Mouse (Mus musculus) adrenal gland, adult 18-20 months (tissue): ENCODE measurements around the gene Gm12394. TPM values are rescaled to one million over a fixed set of nuclear protein-coding genes. Genes with fewer than 3 reads are reported as not detected.
A peak's percentile ranks its signal among the peaks of the same experiment; 100 is the strongest.
"Not testable (repeated sequence)": the region's sequence is repeated elsewhere in the genome, so short reads cannot be mapped to it uniquely, and the experiment has no call there.

Experiments used
- DNase-seq, 2 experiments: peaks; one replicate each; pipeline ENCODE4 v3.0.0; 2021 to 2022; ENCODE audit warnings: low spot score in 2 of 2
- long read RNA-seq, 2 experiments: library from polyadenylated mRNA; stranded (forward); transcript quantifications; one replicate each; pipeline ENCODE4 v2.0.0; 2021
- total RNA-seq, 2 experiments: library from RNA; stranded (reverse); gene quantifications; 1 replicate in 1 of 2; 2 replicates in 1 of 2; pipeline ENCODE4 v1.2.3; 2021

The Gm12394 gene
- under 1 TPM in 1 of 2 experiments, not detected in 1; 0.27 TPM for total RNA-seq
- long read RNA-seq, experiment 1, result 0 reads
- long read RNA-seq, experiment 2, result 0 reads

GRCm38 (mm10) chr4:42856671-42857070, at the start of gene Gm12394:
Gene Gm12394, minus strand, starts transcription at chr4:42856771.
- DNase-seq, result not testable (repeated sequence)

DNA sequence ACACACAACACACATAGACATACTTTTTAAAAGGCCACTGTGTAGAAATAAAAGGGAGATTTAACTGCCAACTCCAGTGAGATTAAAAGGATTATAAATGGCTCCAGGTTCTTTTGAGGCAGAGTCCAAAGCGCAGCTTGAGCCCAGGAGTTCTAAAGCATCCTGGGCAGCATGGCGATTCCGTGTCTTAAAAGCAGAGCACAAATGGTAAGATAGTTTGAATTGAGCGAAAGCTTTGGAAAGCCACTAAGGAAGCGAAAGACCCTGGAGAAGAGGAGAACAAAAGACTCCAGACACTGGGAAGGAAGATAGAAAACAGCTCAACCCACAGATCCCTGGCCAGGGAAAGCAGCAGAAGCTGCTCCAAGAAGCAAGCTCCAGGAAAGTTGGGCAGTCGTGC, 48.4 kb upstream of the Gm12394 start:
- no peak for DNase-seq

DNA sequence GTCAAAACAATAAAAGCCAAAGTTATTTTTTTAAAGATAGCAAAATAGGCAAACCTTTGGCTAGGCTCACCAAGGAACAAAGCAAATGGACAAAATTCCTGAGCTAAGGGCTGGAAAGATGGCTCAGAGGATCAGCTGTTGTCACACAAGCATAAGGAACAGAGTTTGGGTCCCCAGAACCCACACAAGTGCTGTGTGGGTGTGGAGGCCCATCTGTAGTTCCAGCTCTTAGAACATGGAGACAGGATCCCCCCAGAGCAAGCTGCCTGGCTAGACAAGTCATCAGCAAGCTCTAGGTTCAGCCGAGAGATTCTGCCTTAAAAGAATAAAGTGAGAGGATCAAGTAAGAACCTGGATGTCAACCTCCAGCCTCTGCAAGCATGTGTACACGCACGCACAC, 48.0 kb upstream of the Gm12394 start:
- DNase-seq, result no peak

DNA sequence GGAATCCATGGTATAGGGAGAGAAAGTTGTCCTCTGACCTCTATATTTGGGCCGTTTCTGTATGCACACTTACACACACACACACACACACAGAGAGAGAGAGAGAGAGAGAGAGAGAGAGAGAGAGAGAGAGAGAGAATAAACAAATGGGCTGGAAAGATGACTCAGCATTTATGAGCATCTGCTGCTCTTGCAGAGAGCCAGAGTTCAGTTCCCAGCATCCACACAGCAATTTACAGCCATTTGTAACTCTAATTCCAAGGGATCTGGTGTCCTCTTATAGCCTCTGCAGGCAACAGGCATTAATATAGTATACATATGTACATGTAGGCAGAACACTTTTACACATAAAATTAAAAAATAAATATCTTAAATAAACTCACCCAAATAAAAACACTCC, 47.4 kb upstream of the Gm12394 start:
- DNase-seq, result no peak

DNA sequence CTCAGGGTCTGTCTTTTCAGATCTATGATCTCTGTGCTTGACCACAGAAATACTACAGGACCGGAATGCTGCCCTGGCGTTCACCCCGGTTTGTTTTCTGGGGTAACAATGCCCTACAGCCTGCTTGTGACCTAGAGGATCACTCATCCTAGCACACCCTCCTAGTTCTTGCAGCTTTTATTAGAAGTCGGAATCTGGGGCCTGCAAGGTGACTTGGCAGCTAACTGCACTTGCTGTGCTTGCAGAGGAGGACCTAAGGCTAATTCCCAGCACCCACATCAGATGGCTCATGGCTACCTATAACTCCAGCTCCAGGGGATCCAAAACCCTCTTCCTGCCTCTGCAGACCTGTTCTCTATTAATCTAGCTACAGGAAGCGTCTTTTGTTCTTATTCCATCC, 46.2 kb upstream of the Gm12394 start:
- no peak for DNase-seq

GRCm38 (mm10) chr4:42902174-42902573, 45.6 kb upstream of the Gm12394 start:
- no peak for DNase-seq

DNA sequence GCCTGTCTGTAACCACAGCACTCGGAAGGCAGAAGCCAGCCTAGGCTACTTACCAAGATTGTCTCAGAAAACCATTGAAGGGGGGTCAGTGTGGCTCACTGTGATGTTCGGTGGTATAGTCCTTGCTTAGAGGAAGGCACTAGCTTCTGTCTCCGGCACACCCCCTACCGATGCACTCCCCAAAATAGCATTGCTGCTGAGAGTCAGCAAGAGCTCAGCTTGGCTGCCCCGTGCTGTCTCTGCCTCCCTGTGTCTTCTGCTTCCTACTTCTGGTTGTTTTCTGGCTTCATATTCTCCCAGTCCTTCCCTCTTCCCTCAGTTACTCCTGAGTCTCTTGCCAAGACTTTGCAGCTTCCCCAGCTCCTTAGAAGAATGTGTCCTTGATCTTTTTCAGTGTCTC, 44.3 kb upstream of the Gm12394 start:
- DNase-seq, result no peak

DNA sequence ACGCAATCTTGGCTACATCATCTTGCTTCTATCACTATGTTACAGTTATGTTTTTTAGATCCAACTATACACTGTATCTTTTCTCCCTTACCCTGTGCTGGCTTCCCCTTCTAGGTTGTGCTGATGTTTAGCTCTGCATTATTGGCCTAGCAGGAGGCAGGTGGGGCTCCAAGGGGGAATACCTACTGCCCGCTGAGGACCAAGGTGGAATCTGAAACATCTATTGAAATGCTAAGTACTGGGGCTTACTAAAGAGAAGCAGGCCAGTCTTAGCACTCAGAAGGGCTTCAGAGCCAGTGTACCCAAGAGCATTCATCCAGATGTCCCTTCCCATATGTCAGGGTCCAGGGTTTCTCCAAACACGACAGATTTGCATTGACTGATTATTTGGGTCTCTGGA, 42.3 kb upstream of the Gm12394 start:
- DNase-seq, result no peak

DNA sequence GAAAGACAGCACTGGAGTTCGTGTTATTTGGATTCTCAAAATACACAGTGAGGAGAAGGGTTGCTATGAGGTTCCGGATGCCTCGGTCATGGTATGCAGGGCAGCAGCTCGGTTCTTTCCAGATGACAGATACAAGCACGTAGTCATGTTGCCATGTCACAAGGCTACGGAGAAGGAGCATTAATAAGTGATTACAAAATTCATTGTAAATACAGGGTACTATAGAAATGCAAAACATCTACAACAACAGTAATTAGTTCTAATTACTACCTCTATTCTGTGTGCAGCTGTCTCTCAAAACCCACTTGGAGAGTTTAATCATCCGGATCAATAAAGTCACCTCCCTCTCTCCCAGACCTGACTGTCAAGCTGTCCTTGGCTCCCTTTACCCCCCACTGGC, 38.5 kb upstream of the Gm12394 start:
- no peak for DNase-seq

- DNase-seq, result no peak
Observed at GRCm38 (mm10) chr4:42891176-42891575, 34.6 kb upstream of the Gm12394 start.

DNA sequence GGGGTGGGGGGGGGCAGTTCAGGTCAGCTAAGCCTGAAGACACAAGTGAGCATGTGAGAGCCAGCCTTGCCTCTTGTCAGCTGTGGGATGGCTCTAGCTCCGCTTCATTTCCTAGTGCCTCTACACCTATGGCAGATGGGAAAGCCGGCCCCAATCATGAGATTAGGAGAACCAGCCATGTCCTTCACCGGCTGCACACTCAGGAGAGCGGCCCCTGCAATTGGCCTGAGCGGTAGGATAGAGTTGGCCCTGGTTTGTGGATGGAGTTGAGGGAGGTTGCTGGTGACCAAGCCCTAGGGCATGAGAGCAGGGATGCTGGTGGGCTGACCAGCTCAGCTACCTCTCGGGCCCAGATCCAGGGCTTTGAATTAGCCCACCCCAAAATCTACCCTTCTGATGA, 32.2 kb upstream of the Gm12394 start:
- no peak for DNase-seq

DNA sequence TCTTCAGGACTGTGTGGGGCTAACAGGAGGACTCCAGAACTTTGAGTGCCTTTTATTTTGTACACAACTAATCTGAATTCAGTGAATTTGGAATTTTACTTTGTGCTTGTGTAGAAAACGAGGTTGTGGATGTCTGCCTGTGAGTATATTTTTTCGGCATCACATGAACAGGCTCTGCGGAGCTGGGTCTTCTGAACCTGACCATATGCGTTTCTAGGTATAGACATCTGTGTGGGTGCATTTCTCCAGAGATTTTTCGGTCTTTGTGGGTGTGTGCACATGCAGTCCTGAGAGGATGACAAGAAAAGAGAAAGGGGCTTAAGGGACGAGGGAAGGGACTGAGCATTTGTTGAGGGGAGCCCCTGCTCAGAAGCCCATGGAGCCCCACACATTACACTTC, 30.4 kb upstream of the Gm12394 start:
- DNase-seq, result no peak

- DNase-seq, result no peak
Observed at GRCm38 (mm10) chr4:42880677-42880948, 24.0 kb upstream of the Gm12394 start.

GRCm38 (mm10) chr4:42879829-42880676, 23.5 kb upstream of the Gm12394 start:
- DNase-seq, result no peak

GRCm38 (mm10) chr4:42877657-42878056, 21.1 kb upstream of the Gm12394 start:
- no peak for DNase-seq

DNA sequence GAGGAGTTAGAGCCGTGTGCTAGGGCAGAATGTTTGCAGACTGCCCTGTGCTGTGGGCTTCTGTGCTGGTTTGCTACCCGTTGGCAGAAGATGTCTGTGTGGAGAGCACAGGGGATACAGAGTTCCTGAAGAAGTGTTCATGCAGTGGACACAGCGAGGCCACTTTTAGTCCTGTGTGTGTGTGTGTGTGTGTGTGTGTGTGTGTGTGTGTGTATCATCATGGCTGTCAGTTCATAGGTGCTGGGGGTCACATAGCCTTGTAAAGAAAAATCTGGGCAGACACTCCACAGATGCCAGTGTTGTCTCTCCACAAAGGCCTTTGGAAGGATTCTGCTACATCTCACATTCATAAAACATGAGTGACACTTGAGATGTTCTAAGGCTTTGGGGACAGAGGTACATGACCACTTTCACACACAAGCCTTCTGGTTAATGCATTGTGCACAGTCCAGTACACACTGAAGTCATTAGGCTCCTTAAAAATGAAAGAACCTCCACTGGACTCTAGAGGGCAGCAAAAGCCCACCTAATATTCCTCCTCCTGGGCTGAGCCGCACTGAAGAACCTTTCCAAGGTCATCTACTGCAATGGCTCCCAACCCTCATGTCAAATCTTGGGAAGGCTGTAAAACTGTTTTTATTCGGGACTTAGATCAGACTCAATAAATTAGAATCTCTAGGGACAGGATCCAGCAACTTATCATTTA, 20.2 kb upstream of the Gm12394 start:
- peak; percentile 37 to 56 for DNase-seq

DNA sequence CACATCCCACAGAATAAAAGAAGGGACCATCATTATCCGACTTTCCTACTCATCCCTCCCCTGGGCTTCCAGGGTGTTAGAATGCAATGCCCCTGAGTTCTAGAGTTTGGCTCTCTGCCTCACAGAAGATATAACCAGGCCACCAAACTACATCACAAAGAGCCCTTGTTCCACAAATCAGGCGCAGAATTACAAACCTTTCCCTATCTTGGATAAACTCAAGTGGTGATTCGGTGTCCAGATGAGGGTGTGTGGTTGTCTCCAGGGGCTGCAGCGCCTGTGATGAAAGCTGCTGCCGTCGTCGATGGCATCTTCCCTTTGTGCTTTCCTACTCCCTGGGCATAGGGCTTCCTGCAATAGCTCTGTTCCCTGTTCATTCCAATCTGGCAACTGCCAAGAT, 17.6 kb upstream of the Gm12394 start, which contains the start of gene Fam205c:
Gene Fam205c (minus strand): TSS at position 101 of the 400 bp plus-strand sequence.
- no peak for DNase-seq

- DNase-seq, result no peak
Observed at GRCm38 (mm10) chr4:42872746-42873435, 16.3 kb upstream of the Gm12394 start.

DNA sequence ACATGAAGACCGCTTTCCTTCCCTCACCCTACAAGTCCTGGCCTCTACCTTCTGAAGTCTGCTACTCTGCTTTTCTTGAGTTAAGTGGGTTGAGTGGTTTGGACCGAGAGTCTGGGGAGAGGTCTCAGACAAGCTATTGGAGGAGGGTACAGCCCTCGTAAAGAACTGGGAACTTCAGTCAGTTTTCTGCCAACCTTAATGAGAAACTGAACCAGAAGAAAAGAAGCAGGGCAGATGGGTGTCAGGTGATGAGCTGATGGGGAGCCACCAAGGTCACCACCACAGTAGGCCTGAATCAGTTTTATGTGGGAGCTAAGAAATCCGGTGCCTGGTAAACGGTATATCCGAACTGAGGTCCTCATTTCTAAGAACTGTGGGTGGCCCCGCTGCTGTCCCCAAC, 15.6 kb upstream of the Gm12394 start:
- DNase-seq, result no peak

DNA sequence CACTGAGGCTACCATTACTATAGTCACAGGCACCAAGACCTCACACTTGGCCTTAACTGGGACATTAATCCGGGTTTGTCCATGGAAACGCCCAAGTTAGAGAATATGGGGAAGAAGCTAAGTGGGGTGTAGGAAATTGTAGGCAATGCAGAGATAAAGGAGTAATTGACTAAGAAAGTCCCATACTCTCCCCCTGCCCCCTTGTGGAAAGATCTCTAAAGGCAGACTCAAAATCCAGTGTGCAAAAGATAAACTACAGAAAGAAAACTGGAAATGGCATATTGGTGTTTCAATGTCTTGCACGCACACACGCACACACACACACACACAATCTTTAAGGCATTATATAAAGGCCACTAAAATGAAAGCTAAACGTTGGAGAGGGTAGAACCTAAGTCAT, 14.2 kb upstream of the Gm12394 start:
- DNase-seq, result no peak

GRCm38 (mm10) chr4:42868193-42868592, 11.6 kb upstream of the Gm12394 start:
- no peak for DNase-seq

DNA sequence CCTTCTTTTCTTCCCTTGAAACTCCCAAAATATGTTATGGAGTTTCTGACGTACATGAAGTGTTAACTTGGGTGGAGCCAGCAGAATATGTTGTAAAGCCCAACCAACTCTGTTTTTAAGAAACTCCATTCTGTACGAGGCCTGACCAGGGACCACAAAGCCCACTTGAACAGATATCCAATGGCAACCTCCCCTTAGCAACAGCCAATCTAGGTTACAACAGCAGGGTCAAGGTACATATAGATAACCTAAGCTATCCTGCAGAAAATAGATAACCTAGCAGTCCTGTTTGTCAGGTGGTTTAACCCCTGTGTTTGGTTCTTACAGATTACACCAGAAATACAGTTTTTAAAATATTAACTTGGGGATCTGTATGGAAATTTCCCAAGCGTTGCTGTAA, 10.8 kb upstream of the Gm12394 start:
- no peak for DNase-seq
